Mouse (Mus musculus): ENCODE results near the gene Add1. TPM values are rescaled to one million over a fixed set of nuclear protein-coding genes. Genes with fewer than 3 reads are reported as not detected.
A peak's percentile ranks its signal among the peaks of the same experiment; 100 is the strongest.

Add1 gene
- polyA plus RNA-seq, 1 experiment from 2014 or later: 133 TPM

- no peaks in the 10 kb centered on the region for H3K36me3 ChIP-seq (ENCODE audit: control insufficient read depth, insufficient read depth)
- 27% methylated on average over 4 of the region's 4 CpGs for WGBS (ENCODE audit: insufficient replicate concordance)
- no peaks in the 10 kb centered on the region for H3K27me3 ChIP-seq (ENCODE audit: control insufficient read depth, insufficient read depth, low read depth, low read length)
- ATAC-seq (ENCODE audit: low read depth): 0 out of 2 replicates have a peak, but pooled peaks have one; percentile 25
- no peaks in the 10 kb centered on the region for H3K9me3 ChIP-seq (replicated peaks; ENCODE audit: control insufficient read depth, low read length)
- H3K4me1 ChIP-seq (ENCODE audit: control insufficient read depth, low read depth, low read length): peaks cover 20% of the 10 kb centered on the region
- no peak overlapping the region for H3K4me2 ChIP-seq (ENCODE audit: low read depth, low read length)
- no peak overlapping the region for H3K4me3 ChIP-seq (ENCODE audit: low read depth, low read length)
- no peak overlapping the region for H3K9ac ChIP-seq (ENCODE audit: low read depth, low read length)
- no peak overlapping the region for H3K27ac ChIP-seq (ENCODE audit: low read length)
Measured at GRCm38 (mm10) chr5:34530687-34531086, 42.8 kb upstream of the Add1 start.

- no peaks in the 10 kb centered on the region for H3K9me3 ChIP-seq (replicated peaks; ENCODE audit: control insufficient read depth, low read length)
- ATAC-seq (ENCODE audit: low read depth): no peak
- no peaks in the 10 kb centered on the region for H3K36me3 ChIP-seq (ENCODE audit: control insufficient read depth, insufficient read depth)
- H3K4me2 ChIP-seq (ENCODE audit: low read depth, low read length): no peak overlapping the region
- H3K9ac ChIP-seq (ENCODE audit: low read depth, low read length): no peak overlapping the region
- H3K4me1 ChIP-seq (ENCODE audit: control insufficient read depth, low read depth, low read length): peaks cover 8% of the 10 kb centered on the region
- WGBS (ENCODE audit: insufficient replicate concordance): 66% methylated on average over 5 of the region's 5 CpGs
- no peaks in the 10 kb centered on the region for H3K27me3 ChIP-seq (ENCODE audit: control insufficient read depth, insufficient read depth, low read depth, low read length)
- peak overlapping the region; percentile 28; the same call in 1 of the 2 replicates for H3K27ac ChIP-seq (ENCODE audit: low read length)
- H3K4me3 ChIP-seq (ENCODE audit: low read depth, low read length): no peak overlapping the region
Measured at GRCm38 (mm10) chr5:34533066-34533465, 40.4 kb upstream of the Add1 start.

GRCm38 (mm10) chr5:34533820-34534219 is 39.6 kb upstream of the Add1 start:
- ATAC-seq (ENCODE audit: low read depth): no peak
- H3K4me3 ChIP-seq (ENCODE audit: low read depth, low read length): no peak overlapping the region
- H3K36me3 ChIP-seq (ENCODE audit: control insufficient read depth, insufficient read depth): no peaks in the 10 kb centered on the region
- H3K27me3 ChIP-seq (ENCODE audit: control insufficient read depth, insufficient read depth, low read depth, low read length): no peaks in the 10 kb centered on the region
- 48% methylated on average over 3 of the region's 3 CpGs for WGBS (ENCODE audit: insufficient replicate concordance)
- H3K9ac ChIP-seq (ENCODE audit: low read depth, low read length): no peak overlapping the region
- H3K4me2 ChIP-seq (ENCODE audit: low read depth, low read length): no peak overlapping the region
- H3K4me1 ChIP-seq (ENCODE audit: control insufficient read depth, low read depth, low read length): peaks cover 10% of the 10 kb centered on the region
- H3K9me3 ChIP-seq (replicated peaks; ENCODE audit: control insufficient read depth, low read length): no peaks in the 10 kb centered on the region
- peak overlapping the region; percentile 28 for H3K27ac ChIP-seq (ENCODE audit: low read length)

- Histone ChIP-seq H3K9ac (ENCODE audit: low read depth, low read length) (no peak overlapping the region), H3K4me3 (ENCODE audit: low read depth, low read length) (no peak overlapping the region), H3K9me3 (replicated peaks; ENCODE audit: control insufficient read depth, low read length) (no peaks in the 10 kb centered on the region), H3K27ac (ENCODE audit: low read length) (no peak overlapping the region), H3K4me1 (ENCODE audit: control insufficient read depth, low read depth, low read length) (peaks cover 10% of the 10 kb centered on the region), H3K36me3 (ENCODE audit: control insufficient read depth, insufficient read depth) (no peaks in the 10 kb centered on the region), H3K4me2 (ENCODE audit: low read depth, low read length) (no peak overlapping the region), H3K27me3 (ENCODE audit: control insufficient read depth, insufficient read depth, low read depth, low read length) (no peaks in the 10 kb centered on the region)
- ATAC-seq (ENCODE audit: low read depth): no peak
- 62% methylated on average over 5 of the region's 5 CpGs for WGBS (ENCODE audit: insufficient replicate concordance)
Measured at GRCm38 (mm10) chr5:34534776-34535581, 38.5 kb upstream of the Add1 start.

- H3K4me2 ChIP-seq (ENCODE audit: low read depth, low read length): no peak overlapping the region
Measured at GRCm38 (mm10) chr5:34535831-34536230, 37.6 kb upstream of the Add1 start.

GRCm38 (mm10) chr5:34538079-34538478 is 35.4 kb upstream of the Add1 start:
- 41% methylated on average over 7 of the region's 7 CpGs for WGBS (ENCODE audit: insufficient replicate concordance)
- Histone ChIP-seq H3K4me2 (ENCODE audit: low read depth, low read length) (no peak overlapping the region), H3K36me3 (ENCODE audit: control insufficient read depth, insufficient read depth) (no peaks in the 10 kb centered on the region), H3K9me3 (replicated peaks; ENCODE audit: control insufficient read depth, low read length) (no peaks in the 10 kb centered on the region), H3K9ac (ENCODE audit: low read depth, low read length) (no peak overlapping the region), H3K4me3 (ENCODE audit: low read depth, low read length) (no peak overlapping the region), H3K27me3 (ENCODE audit: control insufficient read depth, insufficient read depth, low read depth, low read length) (no peaks in the 10 kb centered on the region), H3K27ac (ENCODE audit: low read length) (no peak overlapping the region), H3K4me1 (ENCODE audit: control insufficient read depth, low read depth, low read length) (peaks cover 5% of the 10 kb centered on the region; the same call in 1 of the 2 replicates)
- ATAC-seq (ENCODE audit: low read depth): no peak

More at GRCm38 (mm10) chr5:34535831-34536230, 37.6 kb upstream of the Add1 start:
- Histone ChIP-seq H3K36me3 (ENCODE audit: control insufficient read depth, insufficient read depth) (no peaks in the 10 kb centered on the region), H3K4me1 (ENCODE audit: control insufficient read depth, low read depth, low read length) (peaks cover 6% of the 10 kb centered on the region), H3K27me3 (ENCODE audit: control insufficient read depth, insufficient read depth, low read depth, low read length) (no peaks in the 10 kb centered on the region), H3K9ac (ENCODE audit: low read depth, low read length) (no peak overlapping the region), H3K9me3 (replicated peaks; ENCODE audit: control insufficient read depth, low read length) (no peaks in the 10 kb centered on the region), H3K4me3 (ENCODE audit: low read depth, low read length) (no peak overlapping the region), H3K27ac (ENCODE audit: low read length) (no peak overlapping the region)
- whole genome bisulfite sequencing (ENCODE audit: insufficient replicate concordance): 64% methylated on average over 7 of the region's 7 CpGs
- no peak for ATAC-seq (ENCODE audit: low read depth)

GRCm38 (mm10) chr5:34538527-34538926 is 34.9 kb upstream of the Add1 start:
- WGBS (ENCODE audit: insufficient replicate concordance): 23% methylated on average over 5 of the region's 5 CpGs
- no peak for ATAC-seq (ENCODE audit: low read depth)

GRCm38 (mm10) chr5:34539121-34539520 is 34.3 kb upstream of the Add1 start:
- H3K27ac ChIP-seq (ENCODE audit: low read length): no peak overlapping the region
- H3K27me3 ChIP-seq (ENCODE audit: control insufficient read depth, insufficient read depth, low read depth, low read length): no peaks in the 10 kb centered on the region
- H3K36me3 ChIP-seq (ENCODE audit: control insufficient read depth, insufficient read depth): no peaks in the 10 kb centered on the region
- ATAC-seq (ENCODE audit: low read depth): no peak
- H3K4me2 ChIP-seq (ENCODE audit: low read depth, low read length): no peak overlapping the region
- 52% methylated on average over 2 of the region's 2 CpGs for WGBS (ENCODE audit: insufficient replicate concordance)
- no peaks in the 10 kb centered on the region for H3K9me3 ChIP-seq (replicated peaks; ENCODE audit: control insufficient read depth, low read length)
- H3K4me3 ChIP-seq (ENCODE audit: low read depth, low read length): no peak overlapping the region
- H3K9ac ChIP-seq (ENCODE audit: low read depth, low read length): no peak overlapping the region
- peaks cover 3% of the 10 kb centered on the region; the same call in 1 of the 2 replicates for H3K4me1 ChIP-seq (ENCODE audit: control insufficient read depth, low read depth, low read length)

More at GRCm38 (mm10) chr5:34538527-34538926, 34.9 kb upstream of the Add1 start:
- H3K36me3 ChIP-seq (ENCODE audit: control insufficient read depth, insufficient read depth): no peaks in the 10 kb centered on the region
- H3K4me1 ChIP-seq (ENCODE audit: control insufficient read depth, low read depth, low read length): peaks cover 3% of the 10 kb centered on the region; the same call in 1 of the 2 replicates
- no peak overlapping the region for H3K27ac ChIP-seq (ENCODE audit: low read length)
- no peak overlapping the region for H3K4me2 ChIP-seq (ENCODE audit: low read depth, low read length)
- no peaks in the 10 kb centered on the region for H3K27me3 ChIP-seq (ENCODE audit: control insufficient read depth, insufficient read depth, low read depth, low read length)
- H3K4me3 ChIP-seq (ENCODE audit: low read depth, low read length): no peak overlapping the region
- no peak overlapping the region for H3K9ac ChIP-seq (ENCODE audit: low read depth, low read length)
- no peaks in the 10 kb centered on the region for H3K9me3 ChIP-seq (replicated peaks; ENCODE audit: control insufficient read depth, low read length)

- no peak overlapping the region for H3K4me2 ChIP-seq (ENCODE audit: low read depth, low read length)
- H3K9ac ChIP-seq (ENCODE audit: low read depth, low read length): no peak overlapping the region
- H3K27me3 ChIP-seq (ENCODE audit: control insufficient read depth, insufficient read depth, low read depth, low read length): no peaks in the 10 kb centered on the region
- no peaks in the 10 kb centered on the region for H3K36me3 ChIP-seq (ENCODE audit: control insufficient read depth, insufficient read depth)
- WGBS (ENCODE audit: insufficient replicate concordance): 74% methylated on average over 1 of the region's 1 CpGs
- no peaks in the 10 kb centered on the region for H3K9me3 ChIP-seq (replicated peaks; ENCODE audit: control insufficient read depth, low read length)
- H3K4me3 ChIP-seq (ENCODE audit: low read depth, low read length): no peak overlapping the region
- ATAC-seq (ENCODE audit: low read depth): no peak
- peak overlapping the region; percentile 42; the same call in 1 of the 2 replicates for H3K27ac ChIP-seq (ENCODE audit: low read length)
- H3K4me1 ChIP-seq (ENCODE audit: control insufficient read depth, low read depth, low read length): peaks cover 3% of the 10 kb centered on the region; the same call in 1 of the 2 replicates
Measured at GRCm38 (mm10) chr5:34542166-34542565, 31.3 kb upstream of the Add1 start.
